Mouse (Mus musculus): ENCODE results near the gene Srrt. TPM values are rescaled to one million over a fixed set of nuclear protein-coding genes. Genes with fewer than 3 reads are reported as not detected.

Srrt gene
- polyA plus RNA-seq, 1 experiment from 2014 or later, result 119 TPM

GRCm38 (mm10) chr5:137320996-137321395, 13.5 kb upstream of the Srrt start:
- Histone ChIP-seq H3K4me1 (replicated peaks; ENCODE audit: control insufficient read depth, insufficient read depth, low read length) (no peaks in the 10 kb centered on the region), H3K9ac (replicated peaks; ENCODE audit: low read depth, low read length) (no peak overlapping the region), H3K9me3 (ENCODE audit: control insufficient read depth, low read length) (no peaks in the 10 kb centered on the region), H3K27me3 (replicated peaks; ENCODE audit: control insufficient read depth, insufficient read depth, low read length) (no peaks in the 10 kb centered on the region), H3K36me3 (ENCODE audit: control insufficient read depth, insufficient read depth) (peaks cover 2% of the 10 kb centered on the region; the same call in 1 of the 2 replicates), H3K4me3 (replicated peaks; ENCODE audit: low read length) (no peak overlapping the region), H3K4me2 (ENCODE audit: low read length) (no peak overlapping the region), H3K27ac (ENCODE audit: low read length) (no peak overlapping the region)
- ATAC-seq, result no peak
- WGBS, result 100% methylated on average over 3 of the region's 3 CpGs

GRCm38 (mm10) chr5:137318570-137318969, 11.1 kb upstream of the Srrt start:
- no peak for ATAC-seq
- no peaks in the 10 kb centered on the region for H3K27me3 ChIP-seq (replicated peaks; ENCODE audit: control insufficient read depth, insufficient read depth, low read length)
- no peak overlapping the region for H3K4me3 ChIP-seq (replicated peaks; ENCODE audit: low read length)
- peaks cover 20% of the 10 kb centered on the region for H3K4me1 ChIP-seq (replicated peaks; ENCODE audit: control insufficient read depth, insufficient read depth, low read length)
- peaks cover 2% of the 10 kb centered on the region; the same call in 1 of the 2 replicates for H3K36me3 ChIP-seq (ENCODE audit: control insufficient read depth, insufficient read depth)
- H3K27ac ChIP-seq (ENCODE audit: low read length), result no peak overlapping the region
- H3K4me2 ChIP-seq (ENCODE audit: low read length), result no peak overlapping the region
- WGBS, result 92% methylated on average over 1 of the region's 1 CpGs
- no peaks in the 10 kb centered on the region for H3K9me3 ChIP-seq (ENCODE audit: control insufficient read depth, low read length)
- H3K9ac ChIP-seq (replicated peaks; ENCODE audit: low read depth, low read length), result no peak overlapping the region

GRCm38 (mm10) chr5:137317361-137317760, 9.9 kb upstream of the Srrt start:
- peaks cover 2% of the 10 kb centered on the region; the same call in 1 of the 2 replicates for H3K36me3 ChIP-seq (ENCODE audit: control insufficient read depth, insufficient read depth)
- no peaks in the 10 kb centered on the region for H3K27me3 ChIP-seq (replicated peaks; ENCODE audit: control insufficient read depth, insufficient read depth, low read length)
- ATAC-seq, result no peak
- 87% methylated on average over 8 of the region's 8 CpGs for WGBS
- no peaks in the 10 kb centered on the region for H3K9me3 ChIP-seq (ENCODE audit: control insufficient read depth, low read length)
- no peak overlapping the region for H3K27ac ChIP-seq (ENCODE audit: low read length)
- no peak overlapping the region for H3K9ac ChIP-seq (replicated peaks; ENCODE audit: low read depth, low read length)
- H3K4me1 ChIP-seq (replicated peaks; ENCODE audit: control insufficient read depth, insufficient read depth, low read length), result peaks cover 24% of the 10 kb centered on the region
- no peak overlapping the region for H3K4me3 ChIP-seq (replicated peaks; ENCODE audit: low read length)
- H3K4me2 ChIP-seq (ENCODE audit: low read length), result no peak overlapping the region

- Histone ChIP-seq H3K4me2 (ENCODE audit: low read length) (no peak overlapping the region), H3K4me3 (replicated peaks; ENCODE audit: low read length) (no peak overlapping the region), H3K27ac (ENCODE audit: low read length) (no peak overlapping the region), H3K9me3 (ENCODE audit: control insufficient read depth, low read length) (no peaks in the 10 kb centered on the region), H3K4me1 (replicated peaks; ENCODE audit: control insufficient read depth, insufficient read depth, low read length) (peaks cover 24% of the 10 kb centered on the region), H3K9ac (replicated peaks; ENCODE audit: low read depth, low read length) (0 out of 2 replicates have a peak overlapping the region, but pooled peaks have one; percentile 16), H3K36me3 (ENCODE audit: control insufficient read depth, insufficient read depth) (peaks cover 2% of the 10 kb centered on the region; the same call in 1 of the 2 replicates), H3K27me3 (replicated peaks; ENCODE audit: control insufficient read depth, insufficient read depth, low read length) (no peaks in the 10 kb centered on the region)
- WGBS, result 37% methylated on average over 27 of the region's 30 CpGs
- no peak for ATAC-seq
Measured at GRCm38 (mm10) chr5:137315084-137315903, 7.8 kb upstream of the Srrt start.

GRCm38 (mm10) chr5:137314193-137315083, 7.0 kb upstream of the Srrt start, which contains the start of gene Trip6:
Gene Trip6, minus strand, starts transcription at chr5:137314404.
- H3K9ac ChIP-seq (replicated peaks; ENCODE audit: low read depth, low read length), result peak within 1 kb of the TSS; percentile 61
- peaks cover 2% of the 10 kb centered on the region; the same call in 1 of the 2 replicates for H3K36me3 ChIP-seq (ENCODE audit: control insufficient read depth, insufficient read depth)
- H3K27ac ChIP-seq (ENCODE audit: low read length), result peak within 1 kb of the TSS; percentile 51; the same call in 1 of the 2 replicates
- peaks cover 24% of the 10 kb centered on the region for H3K4me1 ChIP-seq (replicated peaks; ENCODE audit: control insufficient read depth, insufficient read depth, low read length)
- H3K9me3 ChIP-seq (ENCODE audit: control insufficient read depth, low read length), result no peaks in the 10 kb centered on the region
- 15% methylated on average over 30 of the region's 30 CpGs for WGBS
- H3K27me3 ChIP-seq (replicated peaks; ENCODE audit: control insufficient read depth, insufficient read depth, low read length), result no peaks in the 10 kb centered on the region
- peak within 1 kb of the TSS; percentile 40 for H3K4me3 ChIP-seq (replicated peaks; ENCODE audit: low read length)
- H3K4me2 ChIP-seq (ENCODE audit: low read length), result peak within 1 kb of the TSS; percentile 61
- ATAC-seq, result peak; percentile 90

- peak overlapping the region; percentile 40 for H3K4me3 ChIP-seq (replicated peaks; ENCODE audit: low read length)
- H3K9ac ChIP-seq (replicated peaks; ENCODE audit: low read depth, low read length), result peak overlapping the region; percentile 61
- H3K4me2 ChIP-seq (ENCODE audit: low read length), result peak overlapping the region; percentile 61
- peaks cover 24% of the 10 kb centered on the region for H3K4me1 ChIP-seq (replicated peaks; ENCODE audit: control insufficient read depth, insufficient read depth, low read length)
- H3K27ac ChIP-seq (ENCODE audit: low read length), result no peak overlapping the region
- ATAC-seq, result peak; percentile 45
- H3K36me3 ChIP-seq (ENCODE audit: control insufficient read depth, insufficient read depth), result peaks cover under 1% of the 10 kb centered on the region; the same call in 1 of the 2 replicates
- no peaks in the 10 kb centered on the region for H3K9me3 ChIP-seq (ENCODE audit: control insufficient read depth, low read length)
- no peaks in the 10 kb centered on the region for H3K27me3 ChIP-seq (replicated peaks; ENCODE audit: control insufficient read depth, insufficient read depth, low read length)
- WGBS, result 2% methylated on average over 22 of the region's 22 CpGs
Measured at GRCm38 (mm10) chr5:137313466-137314192, 6.2 kb upstream of the Srrt start.

GRCm38 (mm10) chr5:137308356-137308755, 882 bp upstream of the Srrt start:
- H3K27me3 ChIP-seq (replicated peaks; ENCODE audit: control insufficient read depth, insufficient read depth, low read length), result no peaks in the 10 kb centered on the region
- H3K27ac ChIP-seq (ENCODE audit: low read length), result peak overlapping the region; percentile 95
- no peaks in the 10 kb centered on the region for H3K36me3 ChIP-seq (ENCODE audit: control insufficient read depth, insufficient read depth)
- WGBS, result 96% methylated on average over 4 of the region's 4 CpGs
- peak overlapping the region; percentile 86 for H3K4me3 ChIP-seq (replicated peaks; ENCODE audit: low read length)
- peak overlapping the region; percentile 66 for H3K4me2 ChIP-seq (ENCODE audit: low read length)
- peak overlapping the region; percentile 98; the same call in 1 of the 2 replicates for H3K9ac ChIP-seq (replicated peaks; ENCODE audit: low read depth, low read length)
- peaks cover 29% of the 10 kb centered on the region for H3K4me1 ChIP-seq (replicated peaks; ENCODE audit: control insufficient read depth, insufficient read depth, low read length)
- no peaks in the 10 kb centered on the region for H3K9me3 ChIP-seq (ENCODE audit: control insufficient read depth, low read length)
- no peak for ATAC-seq

GRCm38 (mm10) chr5:137306439-137307005, 952 bp downstream of the Srrt start:
- H3K27ac ChIP-seq (ENCODE audit: low read length), result peak overlapping the region; percentile 92
- H3K36me3 ChIP-seq (ENCODE audit: control insufficient read depth, insufficient read depth), result peaks cover 14% of the 10 kb centered on the region
- no peak for ATAC-seq
- peak overlapping the region; percentile 86 for H3K4me3 ChIP-seq (replicated peaks; ENCODE audit: low read length)
- 10% methylated on average over 12 of the region's 12 CpGs for WGBS
- no peaks in the 10 kb centered on the region for H3K27me3 ChIP-seq (replicated peaks; ENCODE audit: control insufficient read depth, insufficient read depth, low read length)
- H3K9me3 ChIP-seq (ENCODE audit: control insufficient read depth, low read length), result no peaks in the 10 kb centered on the region
- peak overlapping the region; percentile 91 for H3K4me2 ChIP-seq (ENCODE audit: low read length)
- peak overlapping the region; percentile 98 for H3K9ac ChIP-seq (replicated peaks; ENCODE audit: low read depth, low read length)
- peaks cover 25% of the 10 kb centered on the region for H3K4me1 ChIP-seq (replicated peaks; ENCODE audit: control insufficient read depth, insufficient read depth, low read length)

Data from forebrain, embryonic 16.5 days (tissue).